Mouse (Mus musculus) left cerebral cortex, postnatal 36 days (tissue): ENCODE data around the gene Agap2. TPM values are rescaled to one million over a fixed set of nuclear protein-coding genes. Genes with fewer than 3 reads are reported as not detected.
"Not testable (repeated sequence)": the region's sequence is repeated elsewhere in the genome, so short reads cannot be mapped to it uniquely, and the experiment has no call there.

Experiments
- DNase-seq, 2 experiments: peaks; one replicate each; pipeline ENCODE4 v3.0.0; 2021 to 2022; ENCODE audit warnings: low spot score in 2 of 2, mixed read lengths in 1 of 2
- intact Hi-C: fragments of 180-260 bp; cut with DNase I; formaldehyde crosslinking; loops from one replicate; pipeline ENCODE4 v1.15.1; 2025
- total RNA-seq, 2 experiments: library from RNA; stranded (reverse); gene quantifications; 2 replicates each; pipeline ENCODE4 v1.2.3; 2021

Agap2 gene
- total RNA-seq, 2 experiments from 2014 or later: 680 to 686 TPM

- intact Hi-C loops: not testable (repeated sequence)
Measured at GRCm38 (mm10) chr10:127072969-127073368, 2.1 kb upstream of the Agap2 start.

GRCm38 (mm10) chr10:127073981-127074380, 1.1 kb upstream of the Agap2 start:
- DNase-seq: no peak
- intact Hi-C loops: no loop called here

More at GRCm38 (mm10) chr10:127072969-127073368, 2.1 kb upstream of the Agap2 start:
- not testable (repeated sequence) for DNase-seq

GRCm38 (mm10) chr10:127075651-127076050, 567 bp downstream of the Agap2 start:
- no peak for DNase-seq
- intact Hi-C loops: loop anchor here (5.0 kb wide), 1 partner anchor 92 kb away; the partner anchor contains the start of gene B4galnt1

GRCm38 (mm10) chr10:127076082-127076481, 998 bp downstream of the Agap2 start:
- intact Hi-C loops: loop anchor here (5.0 kb wide), 1 partner anchor 91 kb away; the partner anchor contains the start of gene B4galnt1
- DNase-seq: peak in 1 of 2 experiments; percentile 40

GRCm38 (mm10) chr10:127077515-127077914, 2.4 kb downstream of the Agap2 start:
- peak in 1 of 2 experiments; percentile 48 for DNase-seq
- intact Hi-C loops: loop anchor here (5.0 kb wide), 1 partner anchor 90 kb away; the partner anchor contains the start of gene B4galnt1

GRCm38 (mm10) chr10:127078001-127078676, 3.1 kb downstream of the Agap2 start:
- DNase-seq: peak; percentile 65 to 69
- intact Hi-C loops: loop anchor here (5.0 kb wide), 1 partner anchor 89 kb away; the partner anchor contains the start of gene B4galnt1

GRCm38 (mm10) chr10:127078677-127079575, 3.8 kb downstream of the Agap2 start:
- DNase-seq: peak; percentile 71 to 81
- intact Hi-C loops: loop anchor here (5.0 kb wide), 1 partner anchor 88 kb away; the partner anchor contains the start of gene B4galnt1

- peak in 1 of 2 experiments; percentile 46 for DNase-seq
- intact Hi-C loops: loop anchor here (5.0 kb wide), 1 partner anchor 87 kb away; the partner anchor contains the start of gene B4galnt1
Measured at GRCm38 (mm10) chr10:127079665-127080391, 4.7 kb downstream of the Agap2 start.

GRCm38 (mm10) chr10:127080901-127081780, 6.1 kb downstream of the Agap2 start:
- peak; percentile 70 to 80 for DNase-seq
- intact Hi-C loops: no loop called here

GRCm38 (mm10) chr10:127081996-127082620, 7.0 kb downstream of the Agap2 start:
- intact Hi-C loops: no loop called here
- DNase-seq: peak in 1 of 2 experiments; percentile 38

- intact Hi-C loops: no loop called here
- no peak for DNase-seq
Measured at GRCm38 (mm10) chr10:127083292-127083914, 8.3 kb downstream of the Agap2 start.

GRCm38 (mm10) chr10:127083915-127084306, 8.8 kb downstream of the Agap2 start:
- intact Hi-C loops: no loop called here
- DNase-seq: no peak

- intact Hi-C loops: no loop called here
- DNase-seq: no peak
Measured at GRCm38 (mm10) chr10:127085052-127085451, 10.0 kb downstream of the Agap2 start.

- intact Hi-C loops: no loop called here
- no peak for DNase-seq
Measured at GRCm38 (mm10) chr10:127085633-127086032, 10.5 kb downstream of the Agap2 start.

GRCm38 (mm10) chr10:127090560-127091411, 15.7 kb downstream of the Agap2 start:
- DNase-seq: peak; percentile 60 to 72
- intact Hi-C loops: no loop called here

- peak; percentile 71 to 72 for DNase-seq
- intact Hi-C loops: no loop called here
Measured at GRCm38 (mm10) chr10:127091507-127092396, 16.7 kb downstream of the Agap2 start.
